ENCODE assay signal across 10 mouse cellular contexts in genomic region chr12:86686551-86687330, GRCm38 (mm10). TPM values are rescaled to one million over a fixed set of nuclear protein-coding genes. Genes with fewer than 3 reads are reported as not detected.
DNase-seq lines count a peak whose midpoint lies in the region; ATAC-seq lines count a peak whose summit lies in the region.
"Had no signal": no experiment of that assay in that cellular context is flagged by ENCODE, and none has a peak within 500 bp of the region (broad histone marks: within the 10 kb centered on the region; RNA-seq: fewer than 3 reads in every experiment).

No protein-coding gene starts in this region.

- no peaks in the 10 kb centered on the region for H3K4me1 ChIP-seq in intestine, embryonic 16.5 days (ENCODE audit: control insufficient read depth, insufficient read depth, low read length)
- H3K4me1 ChIP-seq in intestine, embryonic 15.5 days (replicated peaks): no peaks in the 10 kb centered on the region
- 0 out of 2 replicates have a peak, but pooled peaks cover 5% of the 10 kb centered on the region for H3K4me1 ChIP-seq in limb, embryonic 10.5 days

- H3K9me3 ChIP-seq in intestine, embryonic 16.5 days (ENCODE audit: control insufficient read depth, low read length): no peaks in the 10 kb centered on the region
- no peaks in the 10 kb centered on the region for H3K9me3 ChIP-seq in intestine, embryonic 15.5 days
- H3K9me3 ChIP-seq in limb, embryonic 10.5 days (replicated peaks): no peaks in the 10 kb centered on the region

- ATAC-seq in intestine, embryonic 16.5 days: no peak
- ATAC-seq in intestine, embryonic 15.5 days: no peak
- ATAC-seq in common myeloid progenitor, adult 5-6 weeks (replicated peaks; ENCODE audit: low read depth, poor library complexity, severe bottlenecking): peak; percentile 62

- H3K27me3 ChIP-seq in intestine, embryonic 16.5 days (replicated peaks; ENCODE audit: control insufficient read depth, insufficient read depth, low read length): no peaks in the 10 kb centered on the region
- no peaks in the 10 kb centered on the region for H3K27me3 ChIP-seq in intestine, embryonic 15.5 days (replicated peaks)
- H3K27me3 ChIP-seq in limb, embryonic 10.5 days (ENCODE audit: low read depth, poor library complexity, severe bottlenecking): no peaks in the 10 kb centered on the region

- DNase-seq in 416B (ENCODE audit: low read depth): peak; percentile 6
- DNase-seq in CD8-positive naive resting alpha-beta T cell, adult 2 months (ENCODE audit: low read depth in 2 of 2, low spot score in 2 of 2): peak; percentile 20 to 24
- no peak for DNase-seq in embryo, embryonic 11 days
- DNase-seq in limb, embryonic 10.5 days (ENCODE audit: low spot score): no peak
- DNase-seq: spleen, adult 18-20 months had no signal

- H3K4me3 ChIP-seq in intestine, embryonic 16.5 days (ENCODE audit: low read length): no peak overlapping the region
- H3K4me3 ChIP-seq in intestine, embryonic 15.5 days (replicated peaks): no peak overlapping the region
- H3K4me3 ChIP-seq in limb, embryonic 10.5 days: no peak overlapping the region

- WGBS in intestine, embryonic 16.5 days: 82% methylated on average over 9 of the region's 13 CpGs
- WGBS in intestine, embryonic 15.5 days: 60% methylated on average over 13 of the region's 13 CpGs
- whole genome bisulfite sequencing in limb, embryonic 10.5 days: 59% methylated on average over 13 of the region's 13 CpGs

- no peak overlapping the region for H3K4me2 ChIP-seq in intestine, embryonic 16.5 days (ENCODE audit: low read depth, low read length)
- no peak overlapping the region for H3K4me2 ChIP-seq in intestine, embryonic 15.5 days (replicated peaks)

- no peaks in the 10 kb centered on the region for H3K36me3 ChIP-seq in intestine, embryonic 16.5 days (ENCODE audit: control insufficient read depth, insufficient read depth, low read length)
- no peaks in the 10 kb centered on the region for H3K36me3 ChIP-seq in intestine, embryonic 15.5 days
- H3K36me3 ChIP-seq in limb, embryonic 10.5 days: peaks cover 35% of the 10 kb centered on the region

- H3K9ac ChIP-seq in intestine, embryonic 16.5 days (ENCODE audit: low read depth, low read length): no peak overlapping the region
- no peak overlapping the region for H3K9ac ChIP-seq in intestine, embryonic 15.5 days

- H3K27ac ChIP-seq in intestine, embryonic 16.5 days (ENCODE audit: low read length): peak overlapping the region; percentile 24; the same call in 1 of the 2 replicates
- no peak overlapping the region for H3K27ac ChIP-seq in intestine, embryonic 15.5 days
- H3K27ac ChIP-seq in limb, embryonic 10.5 days: no peak overlapping the region

RNA-seq across cellular contexts. Expression of gene Vash1, which starts 8.2 kb away (rescaled TPM):
- polyA plus RNA-seq in intestine, embryonic 16.5 days (2015; fragmentation: Nextera tagmentation; extraction: Ambion mirVana): 5.5 and 6.0 TPM in 2 replicates
- 7.8 and 9.1 TPM in 2 replicates for polyA plus RNA-seq in intestine, embryonic 15.5 days (2015; fragmentation: Nextera tagmentation; extraction: Ambion mirVana)
- 0.63 and 0.91 TPM in 2 replicates for total RNA-seq in common myeloid progenitor, adult 5-6 weeks (2017)
- polyA plus RNA-seq in limb, embryonic 10.5 days (2016; fragmentation: Nextera tagmentation; extraction: Ambion mirVana): 9.2 and 9.5 TPM in 2 replicates

RNA-seq across cellular contexts. Expression of gene Angel1, which starts 39.5 kb away (rescaled TPM):
- 4.8 and 5.3 TPM in 2 replicates for polyA plus RNA-seq in intestine, embryonic 16.5 days (2015; fragmentation: Nextera tagmentation; extraction: Ambion mirVana)
- polyA plus RNA-seq in intestine, embryonic 15.5 days (2015; fragmentation: Nextera tagmentation; extraction: Ambion mirVana): 5.2 and 5.6 TPM in 2 replicates
- 1.6 and 4.6 TPM in 2 replicates for total RNA-seq in common myeloid progenitor, adult 5-6 weeks (2017)
- 11.0 and 11.9 TPM in 2 replicates for polyA plus RNA-seq in limb, embryonic 10.5 days (2016; fragmentation: Nextera tagmentation; extraction: Ambion mirVana)

RNA-seq across cellular contexts. Expression of gene Lrrc74a, which starts 47.4 kb away (rescaled TPM):
- not detected in 2 replicates for polyA plus RNA-seq in intestine, embryonic 16.5 days (2015; fragmentation: Nextera tagmentation; extraction: Ambion mirVana)
- not detected in 2 replicates for polyA plus RNA-seq in intestine, embryonic 15.5 days (2015; fragmentation: Nextera tagmentation; extraction: Ambion mirVana)
- not detected in 2 replicates for total RNA-seq in common myeloid progenitor, adult 5-6 weeks (2017)
- polyA plus RNA-seq in limb, embryonic 10.5 days (2016; fragmentation: Nextera tagmentation; extraction: Ambion mirVana): not detected in 2 replicates
- total RNA-seq: heart, postnatal 36 days had no signal
- polyA plus RNA-seq: liver, embryonic 16.5 days had no signal

Comparison
In these comparisons a context has a peak if more than half of its experiments do, and no peak if none do; other contexts are left out.
1. DNase-seq: peak in 416B (single experiment) and CD8-positive naive resting alpha-beta T cell, adult 2 months (2 of 2); none in embryo, embryonic 11 days (single experiment) and limb, embryonic 10.5 days (single experiment).